Comparison of ENCODE assay signal across 8 mouse cellular contexts in genomic region chr11:107130879-107131748, GRCm38 (mm10). TPM values are rescaled to one million over a fixed set of nuclear protein-coding genes. Genes with fewer than 3 reads are reported as not detected.
DNase-seq lines count a peak whose midpoint lies in the region; ATAC-seq and TF ChIP-seq lines count a peak whose summit lies in the region.

No protein-coding gene starts in this region.

- WGBS in forebrain, embryonic 11.5 days: 2% methylated on average over 56 of the region's 65 CpGs
- under 1% methylated on average over 53 of the region's 65 CpGs for WGBS in heart, embryonic 16.5 days
- under 1% methylated on average over 49 of the region's 65 CpGs for WGBS in lung, embryonic 14.5 days

- no peak for TF ChIP-seq RAD21 in CH12.LX (IDR thresholded peaks at IDR 0.05; ENCODE audit: low read depth, low read length)

- peak; percentile 61 for DNase-seq in CH12.LX (ENCODE audit: extremely low read depth)
- peak; percentile 50 for DNase-seq in c-Kit-negative CD71-positive TER-119-positive erythroid progenitor cells, embryonic 14.5 days (ENCODE audit: low read depth, low spot score)
- peak; percentile 82 for DNase-seq in forebrain, embryonic 11.5 days (ENCODE audit: low spot score)
- DNase-seq in kidney, postnatal 36 days: peak; percentile 77 to 80
- DNase-seq in lung, embryonic 14.5 days: peak; percentile 70
- DNase-seq in thymus, adult 18-20 months: peak; percentile 48 to 62

- in situ Hi-C loops in CH12.LX (cut with MboI; ENCODE audit: low pct_ligation_motif_present, low pct_unique_long_range_greater_than_20kb, low sequenced_read_pairs): no loop called here

- TF ChIP-seq EP300 in CH12.LX (IDR thresholded peaks at IDR 0.05; ENCODE audit: low read length): no peak

- peak overlapping the region; percentile 87 for H3K4me2 ChIP-seq in CH12.LX (ENCODE audit: insufficient read depth, low read depth, poor library complexity, severe bottlenecking)
- H3K4me2 ChIP-seq in forebrain, embryonic 11.5 days (ENCODE audit: low read depth, low read length, severe bottlenecking): peak overlapping the region; percentile 76
- peak overlapping the region; percentile 90 for H3K4me2 ChIP-seq in heart, embryonic 16.5 days (ENCODE audit: low read depth, low read length)
- peak overlapping the region; percentile 88 for H3K4me2 ChIP-seq in lung, embryonic 14.5 days

- H3K4me3 ChIP-seq in CH12.LX (replicated peaks in 1 of 3; ENCODE audit: low read depth in 2 of 3, low read length in 2 of 3, poor library complexity in 1 of 3): peak overlapping the region; percentile 77 to 92 (median 89)
- H3K4me3 ChIP-seq in forebrain, embryonic 11.5 days (ENCODE audit: low read depth, low read length): peak overlapping the region; percentile 76
- peak overlapping the region; percentile 74 for H3K4me3 ChIP-seq in heart, embryonic 16.5 days (ENCODE audit: low read length)
- peak overlapping the region; percentile 87 for H3K4me3 ChIP-seq in lung, embryonic 14.5 days (ENCODE audit: low read depth, low read length)

- H3K4me1 ChIP-seq in CH12.LX (ENCODE audit: control insufficient read depth in 1 of 2, insufficient read depth in 2 of 2): peaks cover 0 to 45% of the 10 kb centered on the region in 2 experiments; a peak in 2 of 4 replicates
- peaks cover 3% of the 10 kb centered on the region; the same call in 1 of the 2 replicates for H3K4me1 ChIP-seq in forebrain, embryonic 11.5 days (replicated peaks; ENCODE audit: control insufficient read depth, insufficient read depth, low read length)
- H3K4me1 ChIP-seq in heart, embryonic 16.5 days (ENCODE audit: control insufficient read depth, insufficient read depth, low read length): peaks cover 14% of the 10 kb centered on the region
- 0 out of 2 replicates have a peak, but pooled peaks cover 2% of the 10 kb centered on the region for H3K4me1 ChIP-seq in lung, embryonic 14.5 days (ENCODE audit: insufficient read depth)

- H3K27me3 ChIP-seq in CH12.LX (replicated peaks): no peaks in the 10 kb centered on the region
- no peaks in the 10 kb centered on the region for H3K27me3 ChIP-seq in forebrain, embryonic 11.5 days (ENCODE audit: control insufficient read depth, insufficient read depth, low read length)
- no peaks in the 10 kb centered on the region for H3K27me3 ChIP-seq in heart, embryonic 16.5 days (ENCODE audit: control insufficient read depth, insufficient read depth, low read length)
- H3K27me3 ChIP-seq in lung, embryonic 14.5 days (ENCODE audit: insufficient read depth, low read length): no peaks in the 10 kb centered on the region

- TF ChIP-seq POLR2A in CH12.LX (IDR thresholded peaks at IDR 0.05; ENCODE audit: low read depth, low read length): peak; percentile 37; the same call in 1 of the 2 replicates

- dilution Hi-C loops in CH12.LX (cut with MboI; ENCODE audit: extremely low pct_ligation_motif_present, extremely low pct_unique_long_range_greater_than_20kb, low sequenced_read_pairs): no loop called here

- H3K9ac ChIP-seq in CH12.LX (ENCODE audit: insufficient read depth, low read depth): peak overlapping the region; percentile 98
- peak overlapping the region; percentile 86 for H3K9ac ChIP-seq in forebrain, embryonic 11.5 days (ENCODE audit: low read length)
- peak overlapping the region; percentile 96 for H3K9ac ChIP-seq in heart, embryonic 16.5 days (ENCODE audit: low read length)
- peak overlapping the region; percentile 99 for H3K9ac ChIP-seq in lung, embryonic 14.5 days

- peaks cover 0 to 13% of the 10 kb centered on the region in 2 experiments for H3K36me3 ChIP-seq in CH12.LX (replicated peaks in 1 of 2; ENCODE audit: control insufficient read depth in 1 of 2, insufficient read depth in 1 of 2, low read length in 1 of 2)
- H3K36me3 ChIP-seq in forebrain, embryonic 11.5 days (ENCODE audit: control insufficient read depth, insufficient read depth, low read length): no peaks in the 10 kb centered on the region
- H3K36me3 ChIP-seq in heart, embryonic 16.5 days (ENCODE audit: control insufficient read depth, insufficient read depth): no peaks in the 10 kb centered on the region
- H3K36me3 ChIP-seq in lung, embryonic 14.5 days (ENCODE audit: insufficient read depth): 0 out of 2 replicates have a peak, but pooled peaks cover 2% of the 10 kb centered on the region

- peaks cover 41% of the 10 kb centered on the region for H3K79me2 ChIP-seq in CH12.LX (replicated peaks; ENCODE audit: control insufficient read depth, extremely low read depth, insufficient read depth, poor library complexity, severe bottlenecking)

- peak; percentile 56 for ATAC-seq in forebrain, embryonic 11.5 days (replicated peaks; ENCODE audit: low FRiP score)
- ATAC-seq in heart, embryonic 16.5 days (replicated peaks; ENCODE audit: extremely low read depth, insufficient read depth, low FRiP score): peak; percentile 73
- peak; percentile 78 for ATAC-seq in lung, embryonic 14.5 days (ENCODE audit: insufficient read depth)
- ATAC-seq in neutrophil, adult 5-6 weeks (ENCODE audit: extremely low read depth, insufficient number of reproducible peaks, low FRiP score, poor library complexity, severe bottlenecking): peak; percentile 40; the same call in 1 of the 2 replicates

- peak overlapping the region; percentile 62 for H3K27ac ChIP-seq in CH12.LX (ENCODE audit: insufficient read depth, low read depth)
- peak overlapping the region; percentile 92 for H3K27ac ChIP-seq in forebrain, embryonic 11.5 days (ENCODE audit: low read depth, low read length)
- peak overlapping the region; percentile 94 for H3K27ac ChIP-seq in heart, embryonic 16.5 days (ENCODE audit: low read length)
- H3K27ac ChIP-seq in lung, embryonic 14.5 days (ENCODE audit: low read depth): peak overlapping the region; percentile 96

- no peaks in the 10 kb centered on the region for H3K9me3 ChIP-seq in CH12.LX (replicated peaks; ENCODE audit: low read length)
- no peaks in the 10 kb centered on the region for H3K9me3 ChIP-seq in forebrain, embryonic 11.5 days (ENCODE audit: control insufficient read depth, low read length)
- no peaks in the 10 kb centered on the region for H3K9me3 ChIP-seq in heart, embryonic 16.5 days (replicated peaks; ENCODE audit: control insufficient read depth, low read length)
- H3K9me3 ChIP-seq in lung, embryonic 14.5 days (ENCODE audit: low read depth, low read length): no peaks in the 10 kb centered on the region

- no peak for TF ChIP-seq CTCF in CH12.LX (conservative IDR thresholded peaks at IDR 0.05 in 1 of 2, IDR thresholded peaks at IDR 0.05 in 1 of 2; ENCODE audit: low read depth in 2 of 2, low read length in 2 of 2)
- no peak for TF ChIP-seq CTCF in lung, embryonic 14.5 days (IDR thresholded peaks at IDR 0.05; ENCODE audit: low read depth)

TF ChIP-seq in CH12.LX, 34 proteins besides CTCF, POLR2A, EP300 and RAD21:
- TF ChIP-seq NRF1 (IDR thresholded peaks at IDR 0.05; ENCODE audit: low read depth, low read length) (no peak), ZKSCAN1 (IDR thresholded peaks at IDR 0.05; ENCODE audit: borderline replicate concordance, low read depth, low read length) (no peak), ZC3H11A (IDR thresholded peaks at IDR 0.05; ENCODE audit: low read depth, low read length) (no peak), ZNF384 (IDR thresholded peaks at IDR 0.05; ENCODE audit: low read depth, low read length) (peak; percentile 77), UBTF (IDR thresholded peaks at IDR 0.05; ENCODE audit: low read depth, low read length) (peak; percentile 19; the same call in 1 of the 2 replicates), E2F4 (IDR thresholded peaks at IDR 0.05; ENCODE audit: insufficient replicate concordance, low read depth, low read length) (no peak), PAX5 (IDR thresholded peaks at IDR 0.05; ENCODE audit: low read length) (no peak), MAZ (IDR thresholded peaks at IDR 0.05; ENCODE audit: low read depth, low read length) (peak; percentile 69), RCOR1 (conservative IDR thresholded peaks at IDR 0.05; ENCODE audit: low read depth, low read length) (no peak), HCFC1 (IDR thresholded peaks at IDR 0.05; ENCODE audit: low read depth, low read length) (peak; percentile 38), MYC (IDR thresholded peaks at IDR 0.05; ENCODE audit: low read depth, low read length) (0 out of 2 replicates have a peak, but pooled peaks have one; percentile 34), TCF12 (IDR thresholded peaks at IDR 0.05; ENCODE audit: low read depth, low read length) (peak; percentile 30; the same call in 1 of the 2 replicates), MXI1 (IDR thresholded peaks at IDR 0.05; ENCODE audit: low read depth, low read length) (peak; percentile 66), CHD1 (IDR thresholded peaks at IDR 0.05; ENCODE audit: low read depth, low read length) (peak; percentile 90; the same call in 1 of the 2 replicates), SIN3A (IDR thresholded peaks at IDR 0.05; ENCODE audit: low read length) (peak; percentile 92), GABPA (IDR thresholded peaks at IDR 0.05; ENCODE audit: insufficient replicate concordance, low read depth, low read length) (no peak)
TF ChIP-seq in CH12.LX: peak in this region for 9.

RNA-seq across cellular contexts. Expression of gene Bptf, which starts 0.8 kb away (rescaled TPM):
- total RNA-seq in CH12.LX (2012; rRNA removed): 28.0 and 29.6 TPM in 2 replicates
- 22.1 and 22.2 TPM in 2 replicates for total RNA-seq in CH12.LX (2014; rRNA removed)
- 55.6 and 63.9 TPM in 2 replicates for polyA plus RNA-seq in CH12.LX (2012; ENCODE audit: insufficient read length, low read depth)
- 49.6 and 50.6 TPM in 2 replicates for polyA plus RNA-seq in forebrain, embryonic 11.5 days (2014; fragmentation: Nextera tagmentation; extraction: Ambion mirVana)
- 17.8 and 18.4 TPM in 2 replicates for polyA plus RNA-seq in heart, embryonic 16.5 days (2015; fragmentation: Nextera tagmentation; extraction: Ambion mirVana)
- polyA plus RNA-seq in lung, embryonic 14.5 days (2014; fragmentation: Nextera tagmentation; extraction: Ambion mirVana): 40.6 and 41.7 TPM in 2 replicates
- 143 and 150 TPM in 2 replicates for total RNA-seq in neutrophil, adult 5-6 weeks (2017)

RNA-seq across cellular contexts. Expression of gene Nol11, which starts 58.1 kb away (rescaled TPM):
- 62.1 and 76.5 TPM in 2 replicates for total RNA-seq in CH12.LX (2012; rRNA removed)
- total RNA-seq in CH12.LX (2014; rRNA removed): 172 and 191 TPM in 2 replicates
- 89.3 and 109 TPM in 2 replicates for polyA plus RNA-seq in CH12.LX (2012; ENCODE audit: insufficient read length, low read depth)
- 75.0 and 76.8 TPM in 2 replicates for polyA plus RNA-seq in forebrain, embryonic 11.5 days (2014; fragmentation: Nextera tagmentation; extraction: Ambion mirVana)
- polyA plus RNA-seq in heart, embryonic 16.5 days (2015; fragmentation: Nextera tagmentation; extraction: Ambion mirVana): 43.6 and 49.8 TPM in 2 replicates
- polyA plus RNA-seq in lung, embryonic 14.5 days (2014; fragmentation: Nextera tagmentation; extraction: Ambion mirVana): 65.1 and 66.2 TPM in 2 replicates
- 21.3 and 25.3 TPM in 2 replicates for total RNA-seq in neutrophil, adult 5-6 weeks (2017)

Comparison
In these comparisons a context has a peak if more than half of its experiments do, and no peak if none do; other contexts are left out.
1. Peak in every context shown above with its lines: DNase-seq, ATAC-seq, H3K4me3 ChIP-seq and H3K27ac ChIP-seq.